Mouse (Mus musculus): ENCODE results near the gene Cfap97. TPM values are rescaled to one million over a fixed set of nuclear protein-coding genes. Genes with fewer than 3 reads are reported as not detected.
"Not testable (repeated sequence)": the region's sequence is repeated elsewhere in the genome, so short reads cannot be mapped to it uniquely, and the experiment has no call there.

The Cfap97 gene
- 21.4 and 27.4 TPM in 2 replicates for polyA plus RNA-seq (2015; fragmentation: Nextera tagmentation; extraction: Ambion mirVana)

- peak within 1 kb of the TSS; percentile 58 for H3K9ac ChIP-seq
- H3K4me1 ChIP-seq, result peaks cover 9% of the 10 kb centered on the region; the same call in 1 of the 2 replicates
- no peaks in the 10 kb centered on the region for H3K9me3 ChIP-seq
- no peaks in the 10 kb centered on the region for H3K27me3 ChIP-seq (replicated peaks)
- H3K4me2 ChIP-seq, result peak within 1 kb of the TSS; percentile 97
- H3K4me3 ChIP-seq (replicated peaks), result peak within 1 kb of the TSS; percentile 80
- 2% methylated on average over 75 of the region's 75 CpGs for WGBS
- no peak within 1 kb of the TSS for H3K27ac ChIP-seq
- ATAC-seq (ENCODE audit: insufficient read depth, low FRiP score, low read depth), result peak; percentile 70
- no peaks in the 10 kb centered on the region for H3K36me3 ChIP-seq
Observed at GRCm38 (mm10) chr8:46151202-46152062, at the start of gene Cfap97. TSS of gene Cfap97 (plus strand) at chr8:46151771.

- WGBS, result 93% methylated on average over 11 of the region's 11 CpGs
- Histone ChIP-seq H3K9ac (no peak overlapping the region), H3K4me2 (no peak overlapping the region), H3K27ac (no peak overlapping the region), H3K9me3 (no peaks in the 10 kb centered on the region), H3K36me3 (peaks cover 6% of the 10 kb centered on the region; the same call in 1 of the 2 replicates), H3K4me3 (replicated peaks) (no peak overlapping the region), H3K27me3 (replicated peaks) (no peaks in the 10 kb centered on the region), H3K4me1 (no peaks in the 10 kb centered on the region)
- ATAC-seq (ENCODE audit: insufficient read depth, low FRiP score, low read depth), result no peak
Observed at GRCm38 (mm10) chr8:46103434-46103833, 48.1 kb upstream of the Cfap97 start.

GRCm38 (mm10) chr8:46107690-46108089 lies 43.9 kb upstream of the Cfap97 start:
- H3K4me1 ChIP-seq, result no peaks in the 10 kb centered on the region
- H3K4me3 ChIP-seq (replicated peaks), result no peak overlapping the region
- no peak overlapping the region for H3K4me2 ChIP-seq
- no peaks in the 10 kb centered on the region for H3K27me3 ChIP-seq (replicated peaks)
- H3K9ac ChIP-seq, result no peak overlapping the region
- H3K9me3 ChIP-seq, result no peaks in the 10 kb centered on the region
- no peak overlapping the region for H3K27ac ChIP-seq
- no peaks in the 10 kb centered on the region; the same call in 1 of the 2 replicates for H3K36me3 ChIP-seq
- ATAC-seq (ENCODE audit: insufficient read depth, low FRiP score, low read depth), result no peak

- H3K9me3 ChIP-seq; H3K9ac ChIP-seq; H3K27ac ChIP-seq; H3K4me2 ChIP-seq; H3K4me1 ChIP-seq; H3K36me3 ChIP-seq; H3K27me3 ChIP-seq (replicated peaks); H3K4me3 ChIP-seq (replicated peaks); ATAC-seq (ENCODE audit: insufficient read depth, low FRiP score, low read depth): not testable (repeated sequence)
Observed at GRCm38 (mm10) chr8:46113421-46114170, 38.0 kb upstream of the Cfap97 start.

GRCm38 (mm10) chr8:46117172-46117571 lies 34.4 kb upstream of the Cfap97 start:
- H3K27ac ChIP-seq, result no peak overlapping the region
- H3K27me3 ChIP-seq (replicated peaks), result no peaks in the 10 kb centered on the region
- H3K36me3 ChIP-seq, result no peaks in the 10 kb centered on the region
- WGBS, result 79% methylated on average over 3 of the region's 3 CpGs
- H3K9ac ChIP-seq, result no peak overlapping the region
- H3K4me1 ChIP-seq, result no peaks in the 10 kb centered on the region
- no peak overlapping the region for H3K4me3 ChIP-seq (replicated peaks)
- H3K4me2 ChIP-seq, result no peak overlapping the region
- no peaks in the 10 kb centered on the region for H3K9me3 ChIP-seq
- ATAC-seq (ENCODE audit: insufficient read depth, low FRiP score, low read depth), result no peak

GRCm38 (mm10) chr8:46119176-46119575 lies 32.4 kb upstream of the Cfap97 start:
- Histone ChIP-seq H3K27me3 (replicated peaks) (no peaks in the 10 kb centered on the region), H3K4me2 (no peak overlapping the region), H3K9me3 (no peaks in the 10 kb centered on the region), H3K4me1 (no peaks in the 10 kb centered on the region), H3K36me3 (no peaks in the 10 kb centered on the region), H3K27ac (no peak overlapping the region), H3K4me3 (replicated peaks) (no peak overlapping the region), H3K9ac (no peak overlapping the region)
- ATAC-seq (ENCODE audit: insufficient read depth, low FRiP score, low read depth), result no peak
- WGBS, result 88% methylated on average over 3 of the region's 3 CpGs

GRCm38 (mm10) chr8:46122498-46122897 lies 29.1 kb upstream of the Cfap97 start:
- WGBS, result 86% methylated on average over 2 of the region's 2 CpGs

GRCm38 (mm10) chr8:46130426-46130825 lies 21.1 kb upstream of the Cfap97 start:
- Histone ChIP-seq H3K9me3 (no peaks in the 10 kb centered on the region), H3K27me3 (replicated peaks) (no peaks in the 10 kb centered on the region), H3K36me3 (no peaks in the 10 kb centered on the region), H3K4me1 (no peaks in the 10 kb centered on the region), H3K27ac (no peak overlapping the region), H3K4me2 (no peak overlapping the region), H3K4me3 (replicated peaks) (no peak overlapping the region), H3K9ac (no peak overlapping the region)
- ATAC-seq (ENCODE audit: insufficient read depth, low FRiP score, low read depth), result no peak
- WGBS, result 78% methylated on average over 2 of the region's 2 CpGs

More at GRCm38 (mm10) chr8:46122498-46122897, 29.1 kb upstream of the Cfap97 start:
- Histone ChIP-seq H3K27ac (no peak overlapping the region), H3K9ac (no peak overlapping the region), H3K27me3 (replicated peaks) (no peaks in the 10 kb centered on the region), H3K4me1 (no peaks in the 10 kb centered on the region), H3K9me3 (no peaks in the 10 kb centered on the region), H3K4me2 (no peak overlapping the region), H3K4me3 (replicated peaks) (no peak overlapping the region), H3K36me3 (no peaks in the 10 kb centered on the region)
- no peak for ATAC-seq (ENCODE audit: insufficient read depth, low FRiP score, low read depth)

- not testable (repeated sequence) for H3K4me3 ChIP-seq (replicated peaks); H3K4me2 ChIP-seq; H3K27me3 ChIP-seq (replicated peaks); H3K4me1 ChIP-seq; H3K9me3 ChIP-seq; H3K36me3 ChIP-seq; H3K27ac ChIP-seq; ATAC-seq (ENCODE audit: insufficient read depth, low FRiP score, low read depth); H3K9ac ChIP-seq
- WGBS, result 87% methylated on average over 2 of the region's 2 CpGs
Observed at GRCm38 (mm10) chr8:46135546-46135945, 16.0 kb upstream of the Cfap97 start.

GRCm38 (mm10) chr8:46137336-46137735 lies 14.2 kb upstream of the Cfap97 start:
- Histone ChIP-seq H3K27ac (no peak overlapping the region), H3K9me3 (no peaks in the 10 kb centered on the region), H3K36me3 (no peaks in the 10 kb centered on the region), H3K27me3 (replicated peaks) (no peaks in the 10 kb centered on the region), H3K4me2 (no peak overlapping the region), H3K4me3 (replicated peaks) (no peak overlapping the region), H3K9ac (no peak overlapping the region), H3K4me1 (no peaks in the 10 kb centered on the region)
- ATAC-seq (ENCODE audit: insufficient read depth, low FRiP score, low read depth), result no peak
- 85% methylated on average over 1 of the region's 1 CpGs for WGBS

- Histone ChIP-seq H3K4me3 (replicated peaks) (no peak overlapping the region), H3K4me1 (no peaks in the 10 kb centered on the region), H3K36me3 (no peaks in the 10 kb centered on the region), H3K9ac (no peak overlapping the region), H3K9me3 (no peaks in the 10 kb centered on the region), H3K27ac (no peak overlapping the region), H3K4me2 (no peak overlapping the region), H3K27me3 (replicated peaks) (no peaks in the 10 kb centered on the region)
- no peak for ATAC-seq (ENCODE audit: insufficient read depth, low FRiP score, low read depth)
- WGBS, result 78% methylated on average over 10 of the region's 10 CpGs
Observed at GRCm38 (mm10) chr8:46137843-46138596, 13.6 kb upstream of the Cfap97 start.
